Mouse (Mus musculus) heart, embryonic 16.5 days (tissue): ENCODE results near the gene Ggt6. TPM values are rescaled to one million over a fixed set of nuclear protein-coding genes. Genes with fewer than 3 reads are reported as not detected.

Experiments
- ATAC-seq: fragments of 200-750 bp; cut with Nextera tagmentation; replicated peaks from 2 replicates; pipeline ENCODE4 v1.8.0; 2017; ENCODE audit warnings: moderate number of reproducible peaks; ENCODE audit not compliant: insufficient read depth, low FRiP score; ENCODE audit errors: extremely low read depth
- H3K27ac ChIP-seq: fragments of 300-500 bp; sonication (generic); 2 replicates; pipeline ENCODE4 v1.5.1; 2014; ENCODE audit warnings: mild to moderate bottlenecking, low read length, control low read depth, moderate library complexity
- H3K27me3 ChIP-seq: fragments of 300-500 bp; sonication (generic); 2 replicates; pipeline ENCODE4 v1.6.1; 2014; ENCODE audit warnings: low read length, mixed read lengths; ENCODE audit not compliant: control insufficient read depth, insufficient read depth
- H3K36me3 ChIP-seq: fragments of 300-500 bp; sonication (generic); 2 replicates; pipeline ENCODE4 v1.6.1; 2014; ENCODE audit not compliant: control insufficient read depth, insufficient read depth
- H3K4me1 ChIP-seq: fragments of 300-500 bp; sonication (generic); 2 replicates; pipeline ENCODE4 v1.6.1; 2014; ENCODE audit warnings: low read length, mixed read lengths; ENCODE audit not compliant: control insufficient read depth, insufficient read depth
- H3K4me2 ChIP-seq: fragments of 300-500 bp; sonication (generic); 2 replicates; pipeline ENCODE4 v1.6.1; 2014; ENCODE audit warnings: low read depth, mild to moderate bottlenecking, control low read depth, low read length
- H3K4me3 ChIP-seq: fragments of 300-500 bp; sonication (generic); 2 replicates; pipeline ENCODE4 v1.5.1; 2014; ENCODE audit warnings: mild to moderate bottlenecking, control low read depth, low read length
- H3K9ac ChIP-seq: fragments of 300-500 bp; sonication (generic); 2 replicates; pipeline ENCODE4 v1.6.1; 2014; ENCODE audit warnings: low read length, control low read depth
- H3K9me3 ChIP-seq: fragments of 300-500 bp; sonication (generic); replicated peaks from 2 replicates; pipeline ENCODE4 v1.6.1; 2016; ENCODE audit warnings: low read length; ENCODE audit not compliant: control insufficient read depth
- WGBS: fragments of 180-500 bp; shearing (Covaris S2); extraction: QIAGEN DNeasy Blood & Tissue Kit; methylation state at CpG from one replicate; pipeline ENCODE4 v1.1.7; 2014; 5-methylcytosine and 5-hydroxymethylcytosine counted together
- polyA plus RNA-seq: library from polyadenylated mRNA; unstranded; fragments of >200 nt; fragmentation: Nextera tagmentation; extraction: Ambion mirVana; gene quantifications from 2 replicates; pipeline ENCODE4 v1.2.1, GENCODE M21; 2015

The Ggt6 gene
- polyA plus RNA-seq, 1 experiment from 2014 or later = 0.17 TPM

GRCm38 (mm10) chr11:72408451-72409170, 26.7 kb upstream of the Ggt6 start:
- Histone ChIP-seq H3K4me3 (peak overlapping the region; percentile 80), H3K9me3 (no peaks in the 10 kb centered on the region), H3K36me3 (no peaks in the 10 kb centered on the region; the same call in 1 of the 2 replicates), H3K27me3 (no peaks in the 10 kb centered on the region), H3K27ac (peak overlapping the region; percentile 89), H3K9ac (peak overlapping the region; percentile 90), H3K4me2 (peak overlapping the region; percentile 91), H3K4me1 (peaks cover 73% of the 10 kb centered on the region)
- WGBS = 40% methylated on average over 9 of the region's 9 CpGs
- no peak for ATAC-seq

GRCm38 (mm10) chr11:72409649-72410385, 25.5 kb upstream of the Ggt6 start:
- Histone ChIP-seq H3K27ac (peak overlapping the region; percentile 89), H3K9me3 (no peaks in the 10 kb centered on the region), H3K9ac (peak overlapping the region; percentile 90), H3K4me1 (peaks cover 79% of the 10 kb centered on the region), H3K4me3 (peak overlapping the region; percentile 80), H3K4me2 (peak overlapping the region; percentile 91), H3K27me3 (no peaks in the 10 kb centered on the region), H3K36me3 (no peaks in the 10 kb centered on the region)
- WGBS = 36% methylated on average over 12 of the region's 12 CpGs
- ATAC-seq = no peak

GRCm38 (mm10) chr11:72410521-72411092, 24.7 kb upstream of the Ggt6 start:
- peaks cover 79% of the 10 kb centered on the region for H3K4me1 ChIP-seq
- ATAC-seq = no peak
- H3K27ac ChIP-seq = peak overlapping the region; percentile 89

GRCm38 (mm10) chr11:72411093-72411921, 24.0 kb upstream of the Ggt6 start, which contains the start of gene Smtnl2:
Gene Smtnl2, minus strand, starts transcription at chr11:72411713.
- peak; percentile 85 for ATAC-seq
- peak within 1 kb of the TSS; percentile 90 for H3K9ac ChIP-seq
- peak within 1 kb of the TSS; percentile 80 for H3K4me3 ChIP-seq
- H3K27ac ChIP-seq = peak within 1 kb of the TSS; percentile 89
- H3K4me2 ChIP-seq = peak within 1 kb of the TSS; percentile 91
- H3K27me3 ChIP-seq = no peaks in the 10 kb centered on the region
- peaks cover 79% of the 10 kb centered on the region for H3K4me1 ChIP-seq
- H3K36me3 ChIP-seq = no peaks in the 10 kb centered on the region
- H3K9me3 ChIP-seq = no peaks in the 10 kb centered on the region
- WGBS = under 1% methylated on average over 84 of the region's 86 CpGs

More at GRCm38 (mm10) chr11:72410521-72411092, 24.7 kb upstream of the Ggt6 start:
- peak overlapping the region; percentile 90 for H3K9ac ChIP-seq
- H3K27me3 ChIP-seq = no peaks in the 10 kb centered on the region
- peak overlapping the region; percentile 80 for H3K4me3 ChIP-seq
- H3K36me3 ChIP-seq = no peaks in the 10 kb centered on the region
- H3K9me3 ChIP-seq = no peaks in the 10 kb centered on the region
- 1% methylated on average over 25 of the region's 25 CpGs for WGBS
- peak overlapping the region; percentile 91 for H3K4me2 ChIP-seq

GRCm38 (mm10) chr11:72411945-72412344, 23.4 kb upstream of the Ggt6 start:
- Histone ChIP-seq H3K27me3 (no peaks in the 10 kb centered on the region), H3K9me3 (no peaks in the 10 kb centered on the region), H3K27ac (peak overlapping the region; percentile 81), H3K4me2 (peak overlapping the region; percentile 91), H3K4me1 (peaks cover 78% of the 10 kb centered on the region), H3K9ac (peak overlapping the region; percentile 90), H3K4me3 (peak overlapping the region; percentile 80), H3K36me3 (no peaks in the 10 kb centered on the region)
- WGBS = 26% methylated on average over 9 of the region's 9 CpGs
- no peak for ATAC-seq

GRCm38 (mm10) chr11:72413016-72413415, 22.3 kb upstream of the Ggt6 start:
- H3K9me3 ChIP-seq = no peaks in the 10 kb centered on the region
- H3K4me3 ChIP-seq = peak overlapping the region; percentile 17; the same call in 1 of the 2 replicates
- peak; percentile 12; the same call in 1 of the 2 replicates for ATAC-seq
- peak overlapping the region; percentile 81 for H3K27ac ChIP-seq
- H3K4me1 ChIP-seq = peaks cover 80% of the 10 kb centered on the region
- 37% methylated on average over 7 of the region's 7 CpGs for WGBS
- peak overlapping the region; percentile 42 for H3K9ac ChIP-seq
- no peaks in the 10 kb centered on the region for H3K36me3 ChIP-seq
- H3K4me2 ChIP-seq = peak overlapping the region; percentile 40
- no peaks in the 10 kb centered on the region for H3K27me3 ChIP-seq

- no peak for ATAC-seq
These were observed 21.6 kb upstream of the Ggt6 start for GRCm38 (mm10) chr11:72413601-72414190.

GRCm38 (mm10) chr11:72415155-72415554, 20.2 kb upstream of the Ggt6 start:
- H3K4me2 ChIP-seq = 0 out of 2 replicates have a peak overlapping the region, but pooled peaks have one; percentile 40
- WGBS = 22% methylated on average over 8 of the region's 8 CpGs
- H3K4me1 ChIP-seq = peaks cover 62% of the 10 kb centered on the region
- no peaks in the 10 kb centered on the region for H3K36me3 ChIP-seq
- no peak overlapping the region for H3K9ac ChIP-seq
- H3K9me3 ChIP-seq = no peaks in the 10 kb centered on the region
- peak overlapping the region; percentile 50; the same call in 1 of the 2 replicates for H3K27ac ChIP-seq
- ATAC-seq = no peak
- no peaks in the 10 kb centered on the region for H3K27me3 ChIP-seq
- H3K4me3 ChIP-seq = no peak overlapping the region

More at GRCm38 (mm10) chr11:72413601-72414190, 21.6 kb upstream of the Ggt6 start:
- Histone ChIP-seq H3K9me3 (no peaks in the 10 kb centered on the region), H3K9ac (peak overlapping the region; percentile 42), H3K4me1 (peaks cover 76% of the 10 kb centered on the region), H3K4me3 (peak overlapping the region; percentile 19; the same call in 1 of the 2 replicates), H3K4me2 (peak overlapping the region; percentile 40), H3K27me3 (no peaks in the 10 kb centered on the region), H3K27ac (peak overlapping the region; percentile 81), H3K36me3 (no peaks in the 10 kb centered on the region)
- 75% methylated on average over 5 of the region's 5 CpGs for WGBS
